Mouse (Mus musculus): ENCODE results near the gene Abca9.

GRCm38 (mm10) chr11:110130760-110131159 is 37.2 kb downstream of the Abca9 start:
- TF ChIP-seq POLR2A (IDR thresholded peaks at IDR 0.05; ENCODE audit: low read depth, low read length) (no peak), CTCF (IDR thresholded peaks at IDR 0.05; ENCODE audit: borderline replicate concordance, insufficient read depth, low read length) (no peak)

Measured in embryonic fibroblast, embryonic 13.5 days (primary cell).